Mouse (Mus musculus): Measurements from ENCODE around the gene Rai1. TPM values are rescaled to one million over a fixed set of nuclear protein-coding genes. Genes with fewer than 3 reads are reported as not detected.

Rai1 gene
- polyA plus RNA-seq, 1 experiment, result 123 TPM

GRCm38 (mm10) chr11:60217467-60217866 lies 112.7 kb downstream of the Rai1 start:
- H3K27ac ChIP-seq (ENCODE audit: insufficient read depth, low read depth, low read length), result no peak overlapping the region
- no peak for TF ChIP-seq CTCF (IDR thresholded peaks at IDR 0.05; ENCODE audit: insufficient read depth, low read depth, low read length)
- TF ChIP-seq POLR2A (IDR thresholded peaks at IDR 0.05; ENCODE audit: insufficient read depth, low read depth, low read length), result no peak
- 91% methylated on average over 7 of the region's 7 CpGs for WGBS
- peaks cover 15% of the 10 kb centered on the region for H3K4me1 ChIP-seq (ENCODE audit: control insufficient read depth, insufficient read depth, low read length)
- H3K4me3 ChIP-seq (ENCODE audit: insufficient read depth, low read depth, low read length), result no peak overlapping the region

- TF ChIP-seq POLR2A (IDR thresholded peaks at IDR 0.05; ENCODE audit: insufficient read depth, low read depth, low read length) (no peak), CTCF (IDR thresholded peaks at IDR 0.05; ENCODE audit: insufficient read depth, low read depth, low read length) (no peak)
- H3K4me1 ChIP-seq (ENCODE audit: control insufficient read depth, insufficient read depth, low read length), result peaks cover 15% of the 10 kb centered on the region
- 13% methylated on average over 8 of the region's 8 CpGs for WGBS
- H3K4me3 ChIP-seq (ENCODE audit: insufficient read depth, low read depth, low read length), result peak overlapping the region; percentile 77
- no peak overlapping the region for H3K27ac ChIP-seq (ENCODE audit: insufficient read depth, low read depth, low read length)
Observed at GRCm38 (mm10) chr11:60219609-60220008, 114.8 kb downstream of the Rai1 start.

GRCm38 (mm10) chr11:60220291-60220804 lies 115.5 kb downstream of the Rai1 start:
- Histone ChIP-seq H3K4me1 (ENCODE audit: control insufficient read depth, insufficient read depth, low read length) (peaks cover 15% of the 10 kb centered on the region), H3K27ac (ENCODE audit: insufficient read depth, low read depth, low read length) (peak overlapping the region; percentile 59; the same call in 1 of the 2 replicates), H3K4me3 (ENCODE audit: insufficient read depth, low read depth, low read length) (peak overlapping the region; percentile 77)
- TF ChIP-seq POLR2A (IDR thresholded peaks at IDR 0.05; ENCODE audit: insufficient read depth, low read depth, low read length), result peak; percentile 43
- no peak for TF ChIP-seq CTCF (IDR thresholded peaks at IDR 0.05; ENCODE audit: insufficient read depth, low read depth, low read length)
- 2% methylated on average over 46 of the region's 46 CpGs for WGBS

- no peak overlapping the region for H3K27ac ChIP-seq (ENCODE audit: insufficient read depth, low read depth, low read length)
- TF ChIP-seq POLR2A (IDR thresholded peaks at IDR 0.05; ENCODE audit: insufficient read depth, low read depth, low read length), result no peak
- TF ChIP-seq CTCF (IDR thresholded peaks at IDR 0.05; ENCODE audit: insufficient read depth, low read depth, low read length), result no peak
- WGBS, result 94% methylated on average over 6 of the region's 6 CpGs
- H3K4me3 ChIP-seq (ENCODE audit: insufficient read depth, low read depth, low read length), result no peak overlapping the region
- H3K4me1 ChIP-seq (ENCODE audit: control insufficient read depth, insufficient read depth, low read length), result peaks cover 15% of the 10 kb centered on the region
Observed at GRCm38 (mm10) chr11:60221425-60221824, 116.6 kb downstream of the Rai1 start.

- Histone ChIP-seq H3K27ac (ENCODE audit: insufficient read depth, low read depth, low read length) (no peak overlapping the region), H3K4me1 (ENCODE audit: control insufficient read depth, insufficient read depth, low read length) (peaks cover 15% of the 10 kb centered on the region), H3K4me3 (ENCODE audit: insufficient read depth, low read depth, low read length) (peak overlapping the region; percentile 43; the same call in 1 of the 2 replicates)
- TF ChIP-seq POLR2A (IDR thresholded peaks at IDR 0.05; ENCODE audit: insufficient read depth, low read depth, low read length), result no peak
- no peak for TF ChIP-seq CTCF (IDR thresholded peaks at IDR 0.05; ENCODE audit: insufficient read depth, low read depth, low read length)
- WGBS, result 39% methylated on average over 3 of the region's 3 CpGs
Observed at GRCm38 (mm10) chr11:60222085-60222468, 117.3 kb downstream of the Rai1 start.

DNA sequence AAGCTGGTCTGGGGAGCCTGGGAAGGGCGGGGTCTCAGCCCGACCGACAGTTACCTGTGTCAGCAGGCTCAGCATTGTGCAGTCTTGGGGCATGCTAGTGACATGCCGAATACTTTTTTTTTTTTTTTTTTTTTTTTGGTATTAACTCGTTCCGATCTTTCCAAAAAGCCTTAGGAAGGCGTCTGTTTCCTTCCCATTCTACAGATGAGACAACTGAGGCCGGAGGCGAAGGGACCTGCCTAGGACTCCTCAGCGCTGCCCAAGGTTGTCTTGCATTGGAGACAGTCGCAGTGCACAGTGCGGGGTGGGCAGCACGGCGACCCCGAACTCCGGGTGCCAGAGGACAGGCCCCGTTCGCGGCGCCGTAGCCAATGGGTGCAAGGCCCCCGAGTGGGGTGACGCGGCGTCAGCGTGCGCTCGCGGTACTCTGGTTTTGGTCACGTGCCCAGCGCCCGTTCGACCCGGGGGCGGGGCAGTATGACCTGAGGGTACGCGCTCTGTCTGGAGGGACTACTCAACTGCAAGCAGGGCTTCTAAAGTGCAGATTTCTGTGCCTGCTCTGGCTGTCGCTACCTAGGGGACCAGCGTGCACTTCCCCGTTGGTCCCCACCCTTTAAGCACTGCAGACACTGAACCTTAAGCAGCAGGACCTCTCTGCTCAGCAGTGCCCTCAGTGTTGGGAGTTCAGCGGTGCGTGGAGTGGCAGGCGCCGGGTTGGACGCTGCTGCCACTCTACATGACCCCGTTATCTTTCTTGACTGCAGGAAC lies 117.8 kb downstream of the Rai1 start, which contains the start of gene Srebf1:
Srebf1 (minus strand) TSS at position 113 of the 768 bp plus-strand sequence.
- Histone ChIP-seq H3K4me1 (ENCODE audit: control insufficient read depth, insufficient read depth, low read length) (peaks cover 15% of the 10 kb centered on the region), H3K27ac (ENCODE audit: insufficient read depth, low read depth, low read length) (peak within 1 kb of the TSS; percentile 58), H3K4me3 (ENCODE audit: insufficient read depth, low read depth, low read length) (peak within 1 kb of the TSS; percentile 43)
- 5% methylated on average over 46 of the region's 46 CpGs for WGBS
- TF ChIP-seq POLR2A (IDR thresholded peaks at IDR 0.05; ENCODE audit: insufficient read depth, low read depth, low read length) (peak; percentile 28; the same call in 1 of the 2 replicates), CTCF (IDR thresholded peaks at IDR 0.05; ENCODE audit: insufficient read depth, low read depth, low read length) (no peak)

DNA sequence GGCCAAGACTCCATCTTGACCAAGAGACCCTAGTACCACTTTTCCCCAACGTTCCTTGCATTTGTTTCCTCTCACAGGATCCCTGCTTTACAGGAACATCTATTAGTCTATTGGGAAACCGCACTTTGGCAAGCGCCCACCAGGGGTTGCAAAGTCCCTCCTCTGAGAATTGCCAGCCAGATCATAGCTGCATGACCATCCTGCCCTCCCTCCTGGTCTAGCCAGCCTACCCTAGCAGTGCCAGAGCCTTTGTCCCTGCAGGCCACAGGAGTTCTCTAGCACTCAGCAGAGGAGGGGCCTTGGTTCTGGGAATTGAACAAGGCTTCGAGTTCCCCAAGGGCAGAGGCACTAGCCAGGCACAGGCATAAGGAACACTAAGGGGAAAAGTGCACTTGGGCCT lies 119.9 kb downstream of the Rai1 start:
- H3K4me3 ChIP-seq (ENCODE audit: insufficient read depth, low read depth, low read length), result no peak overlapping the region
- no peak for TF ChIP-seq CTCF (IDR thresholded peaks at IDR 0.05; ENCODE audit: insufficient read depth, low read depth, low read length)
- no peak for TF ChIP-seq POLR2A (IDR thresholded peaks at IDR 0.05; ENCODE audit: insufficient read depth, low read depth, low read length)
- H3K4me1 ChIP-seq (ENCODE audit: control insufficient read depth, insufficient read depth, low read length), result peaks cover 15% of the 10 kb centered on the region
- WGBS, result 50% methylated on average over 4 of the region's 4 CpGs
- H3K27ac ChIP-seq (ENCODE audit: insufficient read depth, low read depth, low read length), result no peak overlapping the region

- TF ChIP-seq CTCF (IDR thresholded peaks at IDR 0.05; ENCODE audit: insufficient read depth, low read depth, low read length), result no peak
- TF ChIP-seq POLR2A (IDR thresholded peaks at IDR 0.05; ENCODE audit: insufficient read depth, low read depth, low read length), result no peak
- no peak overlapping the region for H3K27ac ChIP-seq (ENCODE audit: insufficient read depth, low read depth, low read length)
- H3K4me3 ChIP-seq (ENCODE audit: insufficient read depth, low read depth, low read length), result no peak overlapping the region
- 59% methylated on average over 1 of the region's 1 CpGs for WGBS
- H3K4me1 ChIP-seq (ENCODE audit: control insufficient read depth, insufficient read depth, low read length), result peaks cover 7% of the 10 kb centered on the region
Observed at GRCm38 (mm10) chr11:60225874-60226273, 121.1 kb downstream of the Rai1 start.

GRCm38 (mm10) chr11:60228525-60228924 lies 123.7 kb downstream of the Rai1 start:
- 81% methylated on average over 3 of the region's 3 CpGs for WGBS
- Histone ChIP-seq H3K4me3 (ENCODE audit: insufficient read depth, low read depth, low read length) (no peak overlapping the region), H3K4me1 (ENCODE audit: control insufficient read depth, insufficient read depth, low read length) (peaks cover 16% of the 10 kb centered on the region), H3K27ac (ENCODE audit: insufficient read depth, low read depth, low read length) (no peak overlapping the region)
- TF ChIP-seq POLR2A (IDR thresholded peaks at IDR 0.05; ENCODE audit: insufficient read depth, low read depth, low read length), result no peak
- no peak for TF ChIP-seq CTCF (IDR thresholded peaks at IDR 0.05; ENCODE audit: insufficient read depth, low read depth, low read length)
